Mouse (Mus musculus) forebrain, embryonic 12.5 days (tissue): ENCODE results near the gene Prkd2. TPM values are rescaled to one million over a fixed set of nuclear protein-coding genes. Genes with fewer than 3 reads are reported as not detected.
A peak's percentile ranks its signal among the peaks of the same experiment; 100 is the strongest.

Experiments used
- ATAC-seq: fragments of 200-750 bp; cut with Nextera tagmentation; 2 replicates; pipeline ENCODE4 v1.8.0; 2017; ENCODE audit warnings: moderate TSS enrichment; ENCODE audit not compliant: low FRiP score
- H3K27ac ChIP-seq: fragments of 300-500 bp; sonication (generic); 2 replicates; pipeline ENCODE4 v1.5.1; 2016; ENCODE audit warnings: mild to moderate bottlenecking
- H3K27me3 ChIP-seq: fragments of 300-500 bp; sonication (generic); 2 replicates; pipeline ENCODE4 v1.6.1; 2016; ENCODE audit warnings: mild to moderate bottlenecking
- H3K36me3 ChIP-seq: fragments of 300-500 bp; sonication (generic); replicated peaks from 2 replicates; pipeline ENCODE4 v1.6.1; 2016; ENCODE audit warnings: mild to moderate bottlenecking
- H3K4me1 ChIP-seq: fragments of 300-500 bp; sonication (generic); 2 replicates; pipeline ENCODE4 v1.6.1; 2016
- H3K4me2 ChIP-seq: fragments of 300-500 bp; sonication (generic); 2 replicates; pipeline ENCODE4 v1.6.1; 2016; ENCODE audit warnings: mild to moderate bottlenecking, moderate library complexity
- H3K4me3 ChIP-seq: fragments of 300-500 bp; sonication (generic); replicated peaks from 2 replicates; pipeline ENCODE4 v1.5.1; 2016; ENCODE audit warnings: mild to moderate bottlenecking
- H3K9ac ChIP-seq: fragments of 300-500 bp; sonication (generic); 2 replicates; pipeline ENCODE4 v1.6.1; 2016; ENCODE audit warnings: mild to moderate bottlenecking
- H3K9me3 ChIP-seq: fragments of 300-500 bp; sonication (generic); 2 replicates; pipeline ENCODE4 v1.6.1; 2016
- WGBS: fragments of 180-500 bp; shearing (Covaris S2); methylation state at CpG from one replicate; pipeline ENCODE4 v1.1.7; 2016; 5-methylcytosine and 5-hydroxymethylcytosine counted together
- polyA plus RNA-seq: library from polyadenylated mRNA; unstranded; fragments of >200 nt; fragmentation: Nextera tagmentation; extraction: Ambion mirVana; gene quantifications from 2 replicates; pipeline ENCODE4 v1.2.1, GENCODE M21; 2016

Prkd2 gene
- polyA plus RNA-seq, 1 experiment from 2014 or later, result 10.9 TPM

- 85% methylated on average over 18 of the region's 18 CpGs for WGBS
- H3K27me3 ChIP-seq, result no peaks in the 10 kb centered on the region
- H3K9ac ChIP-seq, result no peak overlapping the region
- peak overlapping the region; percentile 14; the same call in 1 of the 2 replicates for H3K27ac ChIP-seq
- H3K4me1 ChIP-seq, result peaks cover 9% of the 10 kb centered on the region
- H3K36me3 ChIP-seq, result peaks cover 57% of the 10 kb centered on the region
- ATAC-seq, result no peak
- no peaks in the 10 kb centered on the region for H3K9me3 ChIP-seq
- H3K4me2 ChIP-seq, result no peak overlapping the region
- no peak overlapping the region for H3K4me3 ChIP-seq
Observed at GRCm38 (mm10) chr7:16914453-16915343, 72.0 kb downstream of the Prkd2 start.

GRCm38 (mm10) chr7:16915461-16916340 is 73.0 kb downstream of the Prkd2 start:
- no peak overlapping the region for H3K9ac ChIP-seq
- H3K4me2 ChIP-seq, result no peak overlapping the region
- peaks cover 19% of the 10 kb centered on the region for H3K4me1 ChIP-seq
- peak overlapping the region; percentile 21; the same call in 1 of the 2 replicates for H3K27ac ChIP-seq
- H3K27me3 ChIP-seq, result no peaks in the 10 kb centered on the region
- no peaks in the 10 kb centered on the region for H3K9me3 ChIP-seq
- H3K36me3 ChIP-seq, result peaks cover 61% of the 10 kb centered on the region
- H3K4me3 ChIP-seq, result no peak overlapping the region
- 94% methylated on average over 32 of the region's 32 CpGs for WGBS
- no peak for ATAC-seq

- ATAC-seq, result no peak
- 89% methylated on average over 30 of the region's 30 CpGs for WGBS
- H3K4me2 ChIP-seq, result no peak overlapping the region
Observed at GRCm38 (mm10) chr7:16916342-16917265, 73.9 kb downstream of the Prkd2 start.

GRCm38 (mm10) chr7:16917447-16917846 is 74.7 kb downstream of the Prkd2 start:
- Histone ChIP-seq H3K4me3 (no peak overlapping the region), H3K27ac (no peak overlapping the region), H3K9ac (no peak overlapping the region), H3K4me2 (no peak overlapping the region), H3K27me3 (no peaks in the 10 kb centered on the region), H3K9me3 (no peaks in the 10 kb centered on the region), H3K4me1 (peaks cover 37% of the 10 kb centered on the region), H3K36me3 (peaks cover 61% of the 10 kb centered on the region)
- 88% methylated on average over 11 of the region's 11 CpGs for WGBS
- no peak for ATAC-seq

More at GRCm38 (mm10) chr7:16916342-16917265, 73.9 kb downstream of the Prkd2 start:
- Histone ChIP-seq H3K4me1 (peaks cover 28% of the 10 kb centered on the region), H3K36me3 (peaks cover 61% of the 10 kb centered on the region), H3K9ac (no peak overlapping the region), H3K27ac (peak overlapping the region; percentile 21; the same call in 1 of the 2 replicates), H3K9me3 (no peaks in the 10 kb centered on the region), H3K27me3 (no peaks in the 10 kb centered on the region), H3K4me3 (no peak overlapping the region)

- H3K4me1 ChIP-seq, result peaks cover 42% of the 10 kb centered on the region
Observed at GRCm38 (mm10) chr7:16918014-16918413, 75.3 kb downstream of the Prkd2 start.

GRCm38 (mm10) chr7:16918670-16919069 is 76.0 kb downstream of the Prkd2 start:
- Histone ChIP-seq H3K4me1 (peaks cover 43% of the 10 kb centered on the region), H3K9ac (no peak overlapping the region), H3K4me3 (no peak overlapping the region), H3K4me2 (no peak overlapping the region), H3K27ac (no peak overlapping the region), H3K9me3 (no peaks in the 10 kb centered on the region), H3K27me3 (no peaks in the 10 kb centered on the region), H3K36me3 (peaks cover 61% of the 10 kb centered on the region)
- 84% methylated on average over 3 of the region's 3 CpGs for WGBS
- no peak for ATAC-seq

More at GRCm38 (mm10) chr7:16918014-16918413, 75.3 kb downstream of the Prkd2 start:
- Histone ChIP-seq H3K4me2 (no peak overlapping the region), H3K4me3 (no peak overlapping the region), H3K36me3 (peaks cover 61% of the 10 kb centered on the region), H3K27ac (0 out of 2 replicates have a peak overlapping the region, but pooled peaks have one; percentile 8), H3K27me3 (no peaks in the 10 kb centered on the region), H3K9me3 (no peaks in the 10 kb centered on the region), H3K9ac (no peak overlapping the region)
- ATAC-seq, result no peak
- WGBS, result 85% methylated on average over 9 of the region's 9 CpGs

- 91% methylated on average over 13 of the region's 13 CpGs for WGBS
- H3K4me3 ChIP-seq, result no peak overlapping the region; the same call in 1 of the 2 replicates
- peaks cover 43% of the 10 kb centered on the region for H3K4me1 ChIP-seq
- H3K9me3 ChIP-seq, result no peaks in the 10 kb centered on the region
- peaks cover 54% of the 10 kb centered on the region for H3K36me3 ChIP-seq
- no peaks in the 10 kb centered on the region for H3K27me3 ChIP-seq
- H3K4me2 ChIP-seq, result peak overlapping the region; percentile 21
- H3K27ac ChIP-seq, result peak overlapping the region; percentile 21
- ATAC-seq, result no peak
- peak overlapping the region; percentile 33; the same call in 1 of the 2 replicates for H3K9ac ChIP-seq
Observed at GRCm38 (mm10) chr7:16919395-16920149, 76.9 kb downstream of the Prkd2 start.

Other genes with a start within 250 kb of the Prkd2 start
- 40.8 and 47.5 TPM in 2 replicates for gene Arhgap35, start 227.9 kb upstream of the Prkd2 start, polyA plus RNA-seq
- gene Ceacam15, start 167.2 kb upstream of the Prkd2 start, polyA plus RNA-seq, result not detected in 2 replicates
- gene Ceacam9, start 121.0 kb upstream of the Prkd2 start, polyA plus RNA-seq, result not detected in 2 replicates
- 254 and 263 TPM in 2 replicates for gene Ap2s1, start 104.5 kb upstream of the Prkd2 start, polyA plus RNA-seq
- 30.6 and 32.0 TPM in 2 replicates for gene Slc1a5, start 61.6 kb upstream of the Prkd2 start, polyA plus RNA-seq
- gene Strn4, start 27.0 kb upstream of the Prkd2 start, polyA plus RNA-seq, result 176 and 180 TPM in 2 replicates
- 30.5 and 31.4 TPM in 2 replicates for gene Fkrp, start 26.2 kb upstream of the Prkd2 start, polyA plus RNA-seq
- gene Dact3, start 32.4 kb downstream of the Prkd2 start, polyA plus RNA-seq, result 2.6 and 3.2 TPM in 2 replicates
- 14.7 and 16.4 TPM in 2 replicates for gene Gng8, start 48.9 kb downstream of the Prkd2 start, polyA plus RNA-seq
- 0.24 and 0.51 TPM in 2 replicates for gene Ptgir, start 63.6 kb downstream of the Prkd2 start, polyA plus RNA-seq
- 227 and 234 TPM in 2 replicates for gene Calm3, start 81.2 kb downstream of the Prkd2 start, polyA plus RNA-seq
- 52.6 and 53.3 TPM in 2 replicates for gene Pnmal2, start 101.8 kb downstream of the Prkd2 start, polyA plus RNA-seq
- 32.3 and 37.0 TPM in 2 replicates for gene Pnmal1, start 116.8 kb downstream of the Prkd2 start, polyA plus RNA-seq
- gene Gm42372, start 140.2 kb downstream of the Prkd2 start, polyA plus RNA-seq, result 1.6 and 1.7 TPM in 2 replicates
- gene Ccdc8, start 149.8 kb downstream of the Prkd2 start, polyA plus RNA-seq, result 9.1 and 11.5 TPM in 2 replicates
- 107 and 112 TPM in 2 replicates for gene Ppp5c, start 185.0 kb downstream of the Prkd2 start, polyA plus RNA-seq
- gene Hif3a, start 219.5 kb downstream of the Prkd2 start, polyA plus RNA-seq, result 8.7 and 9.9 TPM in 2 replicates
- gene Psg16, start 231.1 kb downstream of the Prkd2 start, polyA plus RNA-seq, result 0.26 and 0.27 TPM in 2 replicates